Mouse (Mus musculus): Measurements from ENCODE around the gene Cd63. TPM values are rescaled to one million over a fixed set of nuclear protein-coding genes. Genes with fewer than 3 reads are reported as not detected.

Gene Cd63
- polyA plus RNA-seq, 1 experiment from 2014 or later: 296 TPM

DNA sequence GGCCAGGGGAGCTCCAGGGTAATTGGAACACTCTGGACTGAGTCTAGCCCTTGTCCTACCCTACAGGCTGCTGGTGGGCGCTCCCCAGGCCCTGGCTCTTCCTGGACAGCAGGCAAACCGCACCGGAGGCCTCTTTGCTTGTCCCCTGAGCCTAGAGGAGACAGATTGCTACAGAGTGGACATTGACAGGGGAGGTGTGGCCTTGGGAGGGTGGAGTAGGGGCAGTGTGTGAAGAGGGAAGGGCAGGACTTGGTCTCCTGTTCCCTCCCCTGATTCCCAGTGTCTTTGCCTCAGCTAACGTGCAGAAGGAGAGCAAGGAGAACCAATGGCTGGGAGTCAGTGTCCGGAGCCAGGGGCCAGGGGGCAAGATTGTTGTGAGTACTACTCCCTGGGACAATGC, 38.2 kb downstream of the Cd63 start:
- ATAC-seq (replicated peaks; ENCODE audit: insufficient number of reproducible peaks, low FRiP score, low TSS enrichment): no peak
- H3K4me2 ChIP-seq: no peak overlapping the region
- 47% methylated on average over 5 of the region's 5 CpGs for WGBS (ENCODE audit: insufficient replicate concordance)
- no peak overlapping the region for H3K27ac ChIP-seq (ENCODE audit: low read depth, low read length)
- H3K9ac ChIP-seq (ENCODE audit: low read depth, low read length): no peak overlapping the region
- peaks cover 7% of the 10 kb centered on the region for H3K4me1 ChIP-seq (ENCODE audit: control insufficient read depth, insufficient read depth, low read length)
- no peaks in the 10 kb centered on the region for H3K36me3 ChIP-seq (ENCODE audit: control insufficient read depth, insufficient read depth, low read length)
- peaks cover 17% of the 10 kb centered on the region for H3K27me3 ChIP-seq (ENCODE audit: control insufficient read depth, insufficient read depth, low read length)
- H3K9me3 ChIP-seq (replicated peaks; ENCODE audit: control insufficient read depth, low read length): no peaks in the 10 kb centered on the region
- H3K4me3 ChIP-seq (ENCODE audit: low read depth, low read length): no peak overlapping the region

DNA sequence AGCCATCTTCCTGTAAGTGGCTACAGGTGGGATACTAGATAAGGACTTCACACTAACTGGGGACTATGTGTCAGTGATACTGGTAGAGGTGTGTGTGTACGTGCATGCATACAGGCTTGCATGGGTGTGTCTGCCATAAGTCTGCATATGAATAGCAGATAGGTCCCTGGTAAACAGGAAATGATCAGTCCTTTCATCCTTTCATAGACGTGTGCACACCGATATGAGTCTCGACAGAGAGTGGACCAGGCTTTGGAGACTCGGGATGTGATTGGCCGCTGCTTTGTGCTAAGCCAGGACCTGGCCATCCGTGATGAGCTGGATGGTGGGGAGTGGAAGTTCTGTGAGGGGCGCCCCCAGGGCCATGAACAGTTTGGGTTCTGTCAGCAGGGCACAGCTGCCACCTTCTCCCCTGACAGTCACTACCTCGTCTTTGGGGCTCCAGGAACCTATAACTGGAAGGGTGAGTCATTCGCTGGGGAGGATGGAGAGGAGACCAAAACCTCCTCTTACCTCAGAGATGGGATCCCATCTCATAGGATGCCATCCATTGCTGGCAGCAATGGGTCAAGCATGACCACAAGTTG, 39.8 kb downstream of the Cd63 start:
- Histone ChIP-seq H3K27me3 (ENCODE audit: control insufficient read depth, insufficient read depth, low read length) (peaks cover 6% of the 10 kb centered on the region; the same call in 1 of the 2 replicates), H3K9me3 (replicated peaks; ENCODE audit: control insufficient read depth, low read length) (no peaks in the 10 kb centered on the region), H3K9ac (ENCODE audit: low read depth, low read length) (no peak overlapping the region), H3K4me3 (ENCODE audit: low read depth, low read length) (no peak overlapping the region), H3K36me3 (ENCODE audit: control insufficient read depth, insufficient read depth, low read length) (no peaks in the 10 kb centered on the region), H3K4me2 (no peak overlapping the region), H3K4me1 (ENCODE audit: control insufficient read depth, insufficient read depth, low read length) (no peaks in the 10 kb centered on the region), H3K27ac (ENCODE audit: low read depth, low read length) (no peak overlapping the region)
- ATAC-seq (replicated peaks; ENCODE audit: insufficient number of reproducible peaks, low FRiP score, low TSS enrichment): no peak
- WGBS (ENCODE audit: insufficient replicate concordance): 77% methylated on average over 10 of the region's 10 CpGs

GRCm38 (mm10) chr10:128945675-128946074, 44.9 kb downstream of the Cd63 start:
- H3K9ac ChIP-seq (ENCODE audit: low read depth, low read length): no peak overlapping the region
- no peak overlapping the region for H3K4me3 ChIP-seq (ENCODE audit: low read depth, low read length)
- no peaks in the 10 kb centered on the region for H3K36me3 ChIP-seq (ENCODE audit: control insufficient read depth, insufficient read depth, low read length)
- H3K4me2 ChIP-seq: no peak overlapping the region
- H3K27ac ChIP-seq (ENCODE audit: low read depth, low read length): no peak overlapping the region
- no peaks in the 10 kb centered on the region for H3K4me1 ChIP-seq (ENCODE audit: control insufficient read depth, insufficient read depth, low read length)
- no peak for ATAC-seq (replicated peaks; ENCODE audit: insufficient number of reproducible peaks, low FRiP score, low TSS enrichment)
- WGBS (ENCODE audit: insufficient replicate concordance): 13% methylated on average over 3 of the region's 3 CpGs
- H3K27me3 ChIP-seq (ENCODE audit: control insufficient read depth, insufficient read depth, low read length): peaks cover 4% of the 10 kb centered on the region
- no peaks in the 10 kb centered on the region for H3K9me3 ChIP-seq (replicated peaks; ENCODE audit: control insufficient read depth, low read length)

DNA sequence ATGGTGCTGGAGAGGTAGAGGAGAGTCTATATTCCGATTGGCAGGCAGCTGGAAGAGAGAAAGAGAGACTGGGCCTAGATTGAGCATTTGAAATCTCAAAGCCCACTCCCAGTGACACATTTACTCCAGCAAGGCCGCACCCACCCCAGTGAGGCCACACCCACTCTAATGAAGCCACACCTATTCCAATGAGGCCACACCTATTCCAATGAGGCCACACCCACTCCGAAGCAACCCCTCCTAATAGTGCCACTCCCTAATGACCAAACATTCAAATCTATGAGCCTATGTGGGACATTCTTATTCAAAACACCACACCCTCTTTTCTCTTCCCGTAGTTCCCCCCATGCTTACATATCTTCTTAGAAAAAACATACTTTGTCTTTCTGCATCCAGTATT, 46.7 kb downstream of the Cd63 start:
- no peak for ATAC-seq (replicated peaks; ENCODE audit: insufficient number of reproducible peaks, low FRiP score, low TSS enrichment)
- Histone ChIP-seq H3K4me1 (ENCODE audit: control insufficient read depth, insufficient read depth, low read length) (no peaks in the 10 kb centered on the region), H3K36me3 (ENCODE audit: control insufficient read depth, insufficient read depth, low read length) (no peaks in the 10 kb centered on the region), H3K9ac (ENCODE audit: low read depth, low read length) (no peak overlapping the region), H3K27ac (ENCODE audit: low read depth, low read length) (no peak overlapping the region), H3K4me3 (ENCODE audit: low read depth, low read length) (no peak overlapping the region), H3K9me3 (replicated peaks; ENCODE audit: control insufficient read depth, low read length) (no peaks in the 10 kb centered on the region), H3K27me3 (ENCODE audit: control insufficient read depth, insufficient read depth, low read length) (peaks cover 3% of the 10 kb centered on the region), H3K4me2 (no peak overlapping the region)
- WGBS (ENCODE audit: insufficient replicate concordance): 89% methylated on average over 4 of the region's 4 CpGs

DNA sequence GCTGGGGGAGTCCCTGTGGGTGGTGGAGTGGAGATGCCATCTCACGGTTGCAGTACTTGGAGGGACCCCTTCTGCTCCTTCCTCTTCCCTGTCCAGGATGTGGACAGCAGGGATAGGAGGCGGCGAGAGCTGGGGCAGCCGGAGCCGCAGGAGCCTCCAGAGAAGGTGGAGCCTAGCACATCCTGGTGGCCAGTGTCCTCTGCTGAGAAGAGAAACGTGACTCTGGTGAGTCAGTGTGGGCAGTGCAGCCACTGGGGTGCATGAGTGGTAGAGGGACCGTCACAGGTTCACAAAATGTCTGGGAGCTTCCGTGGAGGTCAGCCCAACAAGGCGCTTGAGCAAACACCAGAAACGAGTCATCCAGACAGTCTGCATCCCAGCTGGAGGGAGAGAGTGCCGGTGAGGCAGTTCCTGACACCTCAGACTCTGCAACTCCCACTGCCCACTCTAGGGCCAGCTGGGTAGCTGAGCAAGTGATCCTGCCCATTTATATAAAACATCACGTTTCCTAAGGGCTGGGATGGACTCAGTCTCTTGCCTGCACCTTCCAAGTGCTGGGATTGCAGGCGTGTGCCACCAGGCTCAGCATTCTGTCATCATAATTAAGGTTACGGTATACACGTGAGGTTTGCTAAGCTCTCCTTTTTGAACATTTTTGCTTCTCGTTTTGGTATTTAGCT, 49.6 kb downstream of the Cd63 start:
- no peaks in the 10 kb centered on the region; the same call in 1 of the 2 replicates for H3K27me3 ChIP-seq (ENCODE audit: control insufficient read depth, insufficient read depth, low read length)
- no peak overlapping the region for H3K4me2 ChIP-seq
- 61% methylated on average over 16 of the region's 16 CpGs for WGBS (ENCODE audit: insufficient replicate concordance)
- H3K4me1 ChIP-seq (ENCODE audit: control insufficient read depth, insufficient read depth, low read length): no peaks in the 10 kb centered on the region
- H3K9ac ChIP-seq (ENCODE audit: low read depth, low read length): no peak overlapping the region
- no peak for ATAC-seq (replicated peaks; ENCODE audit: insufficient number of reproducible peaks, low FRiP score, low TSS enrichment)
- H3K36me3 ChIP-seq (ENCODE audit: control insufficient read depth, insufficient read depth, low read length): no peaks in the 10 kb centered on the region
- H3K4me3 ChIP-seq (ENCODE audit: low read depth, low read length): no peak overlapping the region
- no peak overlapping the region for H3K27ac ChIP-seq (ENCODE audit: low read depth, low read length)
- H3K9me3 ChIP-seq (replicated peaks; ENCODE audit: control insufficient read depth, low read length): no peaks in the 10 kb centered on the region

GRCm38 (mm10) chr10:128958340-128958739, 57.6 kb downstream of the Cd63 start:
- Histone ChIP-seq H3K4me3 (ENCODE audit: low read depth, low read length) (no peak overlapping the region), H3K36me3 (ENCODE audit: control insufficient read depth, insufficient read depth, low read length) (no peaks in the 10 kb centered on the region), H3K9ac (ENCODE audit: low read depth, low read length) (no peak overlapping the region), H3K27ac (ENCODE audit: low read depth, low read length) (no peak overlapping the region), H3K9me3 (replicated peaks; ENCODE audit: control insufficient read depth, low read length) (no peaks in the 10 kb centered on the region), H3K4me2 (no peak overlapping the region), H3K4me1 (ENCODE audit: control insufficient read depth, insufficient read depth, low read length) (no peaks in the 10 kb centered on the region), H3K27me3 (ENCODE audit: control insufficient read depth, insufficient read depth, low read length) (peaks cover 6% of the 10 kb centered on the region)
- no peak for ATAC-seq (replicated peaks; ENCODE audit: insufficient number of reproducible peaks, low FRiP score, low TSS enrichment)
- 64% methylated on average over 10 of the region's 10 CpGs for WGBS (ENCODE audit: insufficient replicate concordance)

DNA sequence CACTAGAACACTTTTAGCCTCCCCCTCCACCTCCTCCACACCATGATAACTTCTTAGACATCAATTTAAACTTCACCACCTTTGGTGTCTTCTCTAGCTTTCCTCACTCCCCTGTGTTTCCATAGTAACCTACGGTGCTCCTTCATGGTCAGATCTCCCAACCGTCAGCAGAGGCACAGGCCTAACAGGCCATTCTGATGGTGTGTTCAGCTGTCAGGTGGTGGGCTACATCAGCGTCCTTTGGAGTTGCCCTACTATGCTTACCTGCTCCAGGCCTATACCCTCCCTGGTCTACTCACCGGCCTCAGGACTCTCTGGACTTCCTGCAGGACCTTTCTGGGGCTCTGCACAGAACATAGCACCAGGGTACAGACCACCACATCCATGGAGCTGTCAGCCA, 59.4 kb downstream of the Cd63 start:
- 65% methylated on average over 4 of the region's 4 CpGs for WGBS (ENCODE audit: insufficient replicate concordance)
- no peak for ATAC-seq (replicated peaks; ENCODE audit: insufficient number of reproducible peaks, low FRiP score, low TSS enrichment)
- Histone ChIP-seq H3K27ac (ENCODE audit: low read depth, low read length) (no peak overlapping the region), H3K4me1 (ENCODE audit: control insufficient read depth, insufficient read depth, low read length) (no peaks in the 10 kb centered on the region), H3K4me3 (ENCODE audit: low read depth, low read length) (no peak overlapping the region), H3K9ac (ENCODE audit: low read depth, low read length) (no peak overlapping the region), H3K4me2 (no peak overlapping the region), H3K9me3 (replicated peaks; ENCODE audit: control insufficient read depth, low read length) (no peaks in the 10 kb centered on the region), H3K36me3 (ENCODE audit: control insufficient read depth, insufficient read depth, low read length) (no peaks in the 10 kb centered on the region), H3K27me3 (ENCODE audit: control insufficient read depth, insufficient read depth, low read length) (peaks cover 6% of the 10 kb centered on the region)

- 74% methylated on average over 12 of the region's 12 CpGs for WGBS (ENCODE audit: insufficient replicate concordance)
- ATAC-seq (replicated peaks; ENCODE audit: insufficient number of reproducible peaks, low FRiP score, low TSS enrichment): no peak
- no peaks in the 10 kb centered on the region for H3K36me3 ChIP-seq (ENCODE audit: control insufficient read depth, insufficient read depth, low read length)
Observed at GRCm38 (mm10) chr10:128960590-128961584, 60.1 kb downstream of the Cd63 start, which contains the start of gene Mettl7b. TSS of gene Mettl7b (minus strand) at chr10:128960988.

More at GRCm38 (mm10) chr10:128960590-128961584, 60.1 kb downstream of the Cd63 start, which contains the start of gene Mettl7b:
- H3K27ac ChIP-seq (ENCODE audit: low read depth, low read length): no peak within 1 kb of the TSS
- no peak within 1 kb of the TSS for H3K9ac ChIP-seq (ENCODE audit: low read depth, low read length)
- no peaks in the 10 kb centered on the region for H3K4me1 ChIP-seq (ENCODE audit: control insufficient read depth, insufficient read depth, low read length)
- no peaks in the 10 kb centered on the region for H3K9me3 ChIP-seq (replicated peaks; ENCODE audit: control insufficient read depth, low read length)
- peaks cover 3% of the 10 kb centered on the region; the same call in 1 of the 2 replicates for H3K27me3 ChIP-seq (ENCODE audit: control insufficient read depth, insufficient read depth, low read length)
- H3K4me2 ChIP-seq: no peak within 1 kb of the TSS
- H3K4me3 ChIP-seq (ENCODE audit: low read depth, low read length): no peak within 1 kb of the TSS
